Mouse (Mus musculus): ENCODE data around the gene Atp1b3. TPM values are rescaled to one million over a fixed set of nuclear protein-coding genes. Genes with fewer than 3 reads are reported as not detected.
A peak's percentile ranks its signal among the peaks of the same experiment; 100 is the strongest.
"Not testable (repeated sequence)": the region's sequence is repeated elsewhere in the genome, so short reads cannot be mapped to it uniquely, and the experiment has no call there.

Gene Atp1b3
- total and polyA plus RNA-seq, 3 experiments, result 90.2 to 203 (median 171) TPM

GRCm38 (mm10) chr9:96365271-96365872 lies 1.1 kb upstream of the Atp1b3 start:
- DNase-seq, result no peak

- peak; percentile 91 for DNase-seq
Observed at GRCm38 (mm10) chr9:96363581-96364140, 581 bp downstream of the Atp1b3 start.

DNA sequence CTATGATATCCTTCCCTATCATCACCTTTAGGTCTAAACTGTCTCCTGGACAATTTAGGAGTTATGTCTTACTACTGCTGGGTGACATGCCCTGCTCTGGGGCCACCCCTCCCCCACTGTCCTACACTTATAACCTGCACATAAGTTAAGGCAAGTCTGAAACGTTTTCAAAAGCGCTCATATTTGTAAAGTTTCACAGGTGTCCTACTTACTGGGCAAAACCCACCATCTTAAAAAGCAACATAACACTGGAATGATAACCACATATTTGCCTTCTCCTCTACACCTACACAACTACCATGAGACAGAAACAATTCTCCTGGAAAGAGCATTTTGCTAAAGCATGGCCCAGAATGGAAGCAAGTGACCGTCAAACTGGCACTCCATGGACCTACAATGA lies 4.2 kb downstream of the Atp1b3 start:
- no peak for DNase-seq

DNA sequence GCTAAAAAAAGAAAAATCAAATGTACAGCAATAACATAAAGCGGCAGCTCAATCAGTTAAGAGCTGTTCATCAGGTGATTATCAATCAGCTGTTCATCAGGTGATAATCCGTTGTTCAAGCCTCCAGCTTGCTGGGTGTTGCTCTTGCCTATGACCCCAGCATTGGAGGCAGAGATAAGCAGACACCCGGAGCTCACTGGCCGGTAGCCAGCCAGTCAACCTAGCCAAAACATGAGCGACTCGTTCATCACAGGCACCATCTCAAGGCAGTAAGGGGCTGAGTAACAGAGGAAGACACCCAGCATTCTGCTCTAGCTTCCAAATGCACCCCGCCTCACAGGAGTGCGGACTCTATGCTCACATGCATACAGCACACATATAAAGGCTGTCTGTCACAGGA lies 10.4 kb downstream of the Atp1b3 start:
- DNase-seq, result peak; percentile 66

GRCm38 (mm10) chr9:96353121-96353769 lies 11.0 kb downstream of the Atp1b3 start:
- DNase-seq, result no peak

GRCm38 (mm10) chr9:96351771-96352170 lies 12.5 kb downstream of the Atp1b3 start:
- DNase-seq, result not testable (repeated sequence)

GRCm38 (mm10) chr9:96350476-96350875 lies 13.8 kb downstream of the Atp1b3 start:
- DNase-seq, result no peak

GRCm38 (mm10) chr9:96350010-96350409 lies 14.2 kb downstream of the Atp1b3 start:
- peak; percentile 71 for DNase-seq

GRCm38 (mm10) chr9:96348885-96349284 lies 15.4 kb downstream of the Atp1b3 start:
- DNase-seq, result peak; percentile 51

- no peak for DNase-seq
Observed at GRCm38 (mm10) chr9:96345750-96346149, 18.5 kb downstream of the Atp1b3 start.

DNA sequence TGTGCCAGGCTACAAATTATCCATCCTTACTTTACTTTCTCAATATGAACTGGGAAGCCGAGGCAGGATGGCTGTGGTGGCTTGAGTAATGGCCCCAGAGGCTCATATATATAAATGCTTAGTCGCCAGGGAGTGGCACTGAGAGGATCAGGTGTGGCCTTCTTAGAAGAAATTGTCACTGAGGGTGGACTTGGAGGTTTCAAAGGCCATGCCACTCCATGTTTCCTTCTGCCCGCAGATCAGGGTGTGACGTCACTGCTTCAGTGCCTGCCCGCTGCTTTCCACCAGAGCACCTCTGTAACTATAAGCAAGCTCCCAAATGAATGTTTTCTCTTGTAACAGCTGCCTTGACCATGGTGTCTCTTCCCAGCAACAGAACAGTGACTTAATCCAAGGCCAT lies 33.1 kb downstream of the Atp1b3 start:
- DNase-seq, result peak; percentile 21

DNA sequence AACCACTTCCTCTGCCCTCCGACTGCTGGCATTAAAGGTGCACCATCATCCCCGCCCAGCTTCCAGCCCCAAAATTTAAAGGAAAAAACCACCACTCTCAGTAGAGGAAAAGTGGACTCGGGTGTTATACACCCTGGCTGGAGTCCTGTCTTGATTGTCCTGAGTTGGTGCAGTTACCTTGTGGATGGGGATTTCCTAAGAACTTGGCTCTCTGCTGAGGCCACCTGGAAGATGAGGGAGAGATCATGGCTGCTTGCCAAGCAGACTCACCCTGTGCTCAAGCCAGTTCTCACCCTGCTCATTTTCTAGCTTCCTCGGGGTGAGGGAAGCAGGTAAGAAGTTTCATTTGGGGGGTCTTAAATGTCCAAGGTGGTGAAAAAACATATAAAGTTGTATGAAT lies 36.0 kb downstream of the Atp1b3 start:
- peak; percentile 25 for DNase-seq

DNA sequence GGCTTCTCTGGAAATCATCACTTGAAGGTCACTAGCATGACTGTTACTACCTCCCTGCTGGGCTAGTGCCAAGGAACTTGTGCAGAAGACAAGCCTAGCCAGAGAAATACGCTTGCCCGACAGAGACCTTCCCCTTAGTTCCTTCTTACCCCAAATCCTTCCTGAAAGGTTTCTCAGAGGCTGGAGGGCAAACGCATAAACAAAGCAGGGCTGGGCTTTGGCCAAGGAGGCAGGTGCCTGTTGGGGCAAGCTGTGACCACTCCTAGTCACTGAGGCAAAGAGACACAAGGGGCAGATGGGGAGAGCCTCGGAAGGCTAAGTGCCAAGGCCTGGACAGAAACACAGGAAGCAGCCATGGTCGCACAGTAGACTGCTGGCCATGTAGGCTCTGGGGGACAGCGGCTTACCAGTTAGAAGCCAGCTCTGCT lies 37.7 kb downstream of the Atp1b3 start:
- peak; percentile 83 for DNase-seq

- no peak for DNase-seq
Observed at GRCm38 (mm10) chr9:96324502-96324901, 39.7 kb downstream of the Atp1b3 start.

GRCm38 (mm10) chr9:96322411-96323152 lies 41.7 kb downstream of the Atp1b3 start:
- no peak for DNase-seq

DNA sequence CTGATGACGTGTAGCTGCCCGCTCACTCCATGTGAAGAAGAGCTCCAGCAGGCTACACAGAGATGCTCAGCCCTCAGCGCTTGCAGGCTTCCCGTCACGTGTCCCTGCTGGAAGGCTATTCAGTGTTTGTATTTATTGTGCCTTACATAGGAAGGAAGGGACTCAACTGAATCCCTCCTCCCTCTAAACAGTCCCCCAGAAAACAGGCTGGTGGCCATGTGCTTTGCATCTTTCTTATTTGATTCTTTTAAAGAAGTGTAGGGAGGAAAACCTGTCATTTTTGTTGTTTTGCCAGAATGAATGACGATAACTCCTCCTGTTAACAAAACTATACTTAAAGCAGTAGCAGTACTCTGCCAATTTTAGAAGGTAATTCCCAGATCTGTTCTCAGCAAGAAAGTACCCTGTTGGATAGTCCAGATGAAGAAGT lies 43.7 kb downstream of the Atp1b3 start:
- DNase-seq, result no peak

DNA sequence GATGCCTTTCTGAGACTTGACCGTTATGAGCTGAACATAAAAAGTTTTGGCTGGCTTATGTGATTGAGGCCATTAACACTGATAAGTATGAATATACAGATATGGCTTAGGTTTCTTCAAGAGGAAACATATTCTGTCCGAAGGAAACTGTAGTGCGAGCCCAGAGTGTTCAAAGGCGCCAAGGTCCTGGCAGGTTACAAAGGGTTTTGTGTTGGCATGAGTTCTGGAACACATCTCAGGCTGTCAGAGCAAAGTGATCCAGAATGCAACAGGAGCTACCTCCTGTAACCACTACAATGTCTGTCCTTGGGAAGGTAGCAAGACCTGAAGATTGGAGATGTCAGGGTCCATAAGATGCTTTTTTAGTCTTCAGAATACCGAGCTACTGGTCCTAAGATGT lies 44.9 kb downstream of the Atp1b3 start:
- DNase-seq, result no peak

- no peak for DNase-seq
Observed at GRCm38 (mm10) chr9:96312074-96312473, 52.2 kb downstream of the Atp1b3 start.

- DNase-seq, result no peak
Observed at GRCm38 (mm10) chr9:96308816-96309215, 55.4 kb downstream of the Atp1b3 start.

- no peak for DNase-seq
Observed at GRCm38 (mm10) chr9:96299324-96300008, 64.8 kb downstream of the Atp1b3 start.

GRCm38 (mm10) chr9:96292144-96292543 lies 72.1 kb downstream of the Atp1b3 start:
- DNase-seq, result no peak

GRCm38 (mm10) chr9:96284916-96285315 lies 79.3 kb downstream of the Atp1b3 start:
- DNase-seq, result no peak

All from adrenal gland, adult 2 months (tissue).